Mouse (Mus musculus): ENCODE results near the gene Pard3b. TPM values are rescaled to one million over a fixed set of nuclear protein-coding genes. Genes with fewer than 3 reads are reported as not detected.

Pard3b gene
- polyA plus RNA-seq, 1 experiment from 2014 or later = 19.6 TPM

DNA sequence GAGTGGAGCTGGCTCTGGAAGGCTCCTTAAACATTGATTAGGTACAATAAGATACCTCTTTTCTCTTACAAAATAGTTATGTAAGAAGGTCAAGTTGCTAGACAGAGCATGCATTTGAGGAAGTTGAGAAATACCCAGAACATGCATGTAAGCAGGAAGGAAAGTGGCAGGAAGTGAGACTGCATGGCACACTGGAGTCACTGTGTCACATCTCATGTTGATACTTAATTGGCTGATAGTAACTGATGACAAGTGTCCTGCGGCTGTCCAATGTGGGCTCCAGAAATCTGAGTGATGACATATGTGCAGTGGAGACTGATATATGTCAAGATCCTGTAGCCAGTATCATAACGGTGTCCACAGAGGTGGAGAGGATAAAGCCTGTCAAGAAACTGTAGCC lies 844.4 kb downstream of the Pard3b start:
- ATAC-seq (ENCODE audit: insufficient read depth) = no peak
- no peak overlapping the region for H3K4me3 ChIP-seq (ENCODE audit: low read depth, low read length)
- no peak for TF ChIP-seq CTCF (IDR thresholded peaks at IDR 0.05; ENCODE audit: low read depth)

DNA sequence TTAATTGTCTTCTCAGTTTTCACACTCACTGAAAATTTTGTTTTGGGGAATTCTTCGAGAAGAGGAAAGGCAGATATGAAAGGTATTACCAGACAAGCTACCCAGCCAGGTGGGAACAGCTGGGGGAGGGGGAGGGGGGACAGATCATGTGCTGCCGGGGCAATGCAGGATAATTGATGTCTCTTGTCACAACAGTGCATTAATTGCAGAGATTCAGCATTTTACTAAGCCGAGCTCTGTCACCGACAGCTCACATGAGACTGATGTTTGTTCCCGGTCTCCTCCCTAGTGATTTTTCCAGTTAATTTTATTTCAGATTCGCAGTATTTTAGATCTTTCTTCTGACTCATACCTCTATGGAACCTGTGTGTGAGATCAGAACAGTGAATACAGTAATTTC lies 850.2 kb downstream of the Pard3b start:
- WGBS = 60% methylated on average over 6 of the region's 6 CpGs
- Histone ChIP-seq H3K4me2 (no peak overlapping the region), H3K9me3 (ENCODE audit: low read depth, low read length) (no peaks in the 10 kb centered on the region), H3K27me3 (ENCODE audit: insufficient read depth, low read length) (no peaks in the 10 kb centered on the region), H3K27ac (ENCODE audit: low read depth) (no peak overlapping the region), H3K4me1 (ENCODE audit: insufficient read depth) (no peaks in the 10 kb centered on the region), H3K36me3 (ENCODE audit: insufficient read depth) (no peaks in the 10 kb centered on the region), H3K9ac (no peak overlapping the region), H3K4me3 (ENCODE audit: low read depth, low read length) (no peak overlapping the region)
- no peak for ATAC-seq (ENCODE audit: insufficient read depth)
- no peak for DNase-seq
- TF ChIP-seq CTCF (IDR thresholded peaks at IDR 0.05; ENCODE audit: low read depth) = no peak

More for the DNA sequence above, 844.4 kb downstream of the Pard3b start:
- DNase-seq = no peak
- H3K9ac ChIP-seq = no peak overlapping the region
- no peaks in the 10 kb centered on the region for H3K36me3 ChIP-seq (ENCODE audit: insufficient read depth)
- H3K9me3 ChIP-seq (ENCODE audit: low read depth, low read length) = no peaks in the 10 kb centered on the region
- H3K4me2 ChIP-seq = no peak overlapping the region
- no peak overlapping the region for H3K27ac ChIP-seq (ENCODE audit: low read depth)
- no peaks in the 10 kb centered on the region for H3K27me3 ChIP-seq (ENCODE audit: insufficient read depth, low read length)
- no peaks in the 10 kb centered on the region for H3K4me1 ChIP-seq (ENCODE audit: insufficient read depth)
- 60% methylated on average over 2 of the region's 2 CpGs for WGBS

DNA sequence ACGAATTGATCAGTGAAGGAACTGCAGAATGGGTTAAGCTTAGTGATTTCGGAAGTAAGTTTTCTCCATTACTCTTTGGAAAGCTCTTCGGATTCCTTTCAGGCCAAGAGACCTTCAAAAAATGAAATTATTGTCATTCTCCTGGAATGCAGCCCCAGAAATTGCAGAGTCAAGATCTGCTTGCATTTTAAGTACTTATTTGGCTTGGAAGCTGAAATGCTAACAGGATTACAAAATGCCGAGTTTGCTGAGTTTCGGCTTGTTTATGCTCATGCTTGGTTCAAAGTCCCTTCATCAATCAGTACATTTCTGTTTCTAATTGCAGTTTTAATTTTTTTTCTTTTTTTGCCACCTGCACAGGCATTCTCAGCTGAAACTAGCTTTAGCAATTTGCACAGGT lies 860.5 kb downstream of the Pard3b start:
- TF ChIP-seq CTCF (IDR thresholded peaks at IDR 0.05; ENCODE audit: low read depth) = no peak

DNA sequence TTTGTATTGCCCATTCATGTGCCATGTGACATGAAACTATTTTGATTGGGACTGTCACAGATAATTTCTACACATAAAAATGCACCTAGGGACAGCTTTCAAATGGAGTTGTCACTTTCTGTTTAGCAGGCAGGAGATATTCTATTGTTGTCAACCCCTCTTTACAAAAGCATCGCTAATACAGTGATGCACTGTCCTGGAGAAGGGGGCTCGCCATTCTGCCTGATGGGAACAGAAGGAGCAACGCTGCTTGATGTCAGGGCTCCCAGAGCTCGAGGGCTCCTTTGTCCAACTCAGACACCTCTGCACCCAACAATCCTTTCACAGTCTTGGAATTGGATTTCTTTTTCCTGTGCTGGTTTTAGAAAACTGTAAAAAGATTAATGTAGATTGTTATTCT lies 871.9 kb downstream of the Pard3b start:
- ATAC-seq (ENCODE audit: insufficient read depth) = no peak
- Histone ChIP-seq H3K4me2 (no peak overlapping the region), H3K27ac (ENCODE audit: low read depth) (no peak overlapping the region), H3K4me3 (ENCODE audit: low read depth, low read length) (no peak overlapping the region), H3K4me1 (ENCODE audit: insufficient read depth) (no peaks in the 10 kb centered on the region), H3K27me3 (ENCODE audit: insufficient read depth, low read length) (no peaks in the 10 kb centered on the region), H3K9ac (no peak overlapping the region), H3K9me3 (ENCODE audit: low read depth, low read length) (no peaks in the 10 kb centered on the region), H3K36me3 (ENCODE audit: insufficient read depth) (no peaks in the 10 kb centered on the region)
- DNase-seq = no peak
- no peak for TF ChIP-seq CTCF (IDR thresholded peaks at IDR 0.05; ENCODE audit: low read depth)
- WGBS = 86% methylated on average over 4 of the region's 4 CpGs

More for the DNA sequence above, 860.5 kb downstream of the Pard3b start:
- H3K4me3 ChIP-seq (ENCODE audit: low read depth, low read length) = no peak overlapping the region
- no peaks in the 10 kb centered on the region for H3K4me1 ChIP-seq (ENCODE audit: insufficient read depth)
- WGBS = 66% methylated on average over 5 of the region's 5 CpGs
- H3K27ac ChIP-seq (ENCODE audit: low read depth) = no peak overlapping the region
- H3K9ac ChIP-seq = no peak overlapping the region
- DNase-seq (peak; percentile 34), ATAC-seq (ENCODE audit: insufficient read depth) (no peak)
- no peak overlapping the region for H3K4me2 ChIP-seq
- H3K27me3 ChIP-seq (ENCODE audit: insufficient read depth, low read length) = no peaks in the 10 kb centered on the region
- no peaks in the 10 kb centered on the region for H3K9me3 ChIP-seq (ENCODE audit: low read depth, low read length)
- no peaks in the 10 kb centered on the region for H3K36me3 ChIP-seq (ENCODE audit: insufficient read depth)

DNA sequence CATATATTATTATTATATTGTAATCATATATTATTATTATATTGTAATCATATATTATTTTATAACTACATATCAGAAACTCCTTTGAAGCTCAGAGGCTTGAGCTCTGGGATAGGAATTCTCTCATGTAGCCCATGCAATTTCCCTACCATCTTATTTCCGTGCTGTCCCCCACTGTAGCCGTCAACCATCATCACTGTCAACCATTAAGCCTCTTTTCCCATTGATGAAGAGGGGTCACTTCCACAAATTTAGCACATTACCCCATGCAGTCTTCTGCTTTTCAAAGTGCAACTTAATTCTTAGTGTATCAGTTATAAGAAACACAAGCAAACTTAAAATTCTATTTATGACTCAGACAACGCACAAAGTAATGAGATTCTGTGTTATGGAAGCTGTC lies 873.1 kb downstream of the Pard3b start:
- ATAC-seq (ENCODE audit: insufficient read depth) = no peak
- DNase-seq = no peak
- Histone ChIP-seq H3K9ac (no peak overlapping the region), H3K27ac (ENCODE audit: low read depth) (no peak overlapping the region), H3K4me2 (no peak overlapping the region), H3K27me3 (ENCODE audit: insufficient read depth, low read length) (no peaks in the 10 kb centered on the region), H3K9me3 (ENCODE audit: low read depth, low read length) (no peaks in the 10 kb centered on the region), H3K4me1 (ENCODE audit: insufficient read depth) (no peaks in the 10 kb centered on the region), H3K36me3 (ENCODE audit: insufficient read depth) (no peaks in the 10 kb centered on the region), H3K4me3 (ENCODE audit: low read depth, low read length) (no peak overlapping the region)
- WGBS = 85% methylated on average over 3 of the region's 3 CpGs
- TF ChIP-seq CTCF (IDR thresholded peaks at IDR 0.05; ENCODE audit: low read depth) = no peak

DNA sequence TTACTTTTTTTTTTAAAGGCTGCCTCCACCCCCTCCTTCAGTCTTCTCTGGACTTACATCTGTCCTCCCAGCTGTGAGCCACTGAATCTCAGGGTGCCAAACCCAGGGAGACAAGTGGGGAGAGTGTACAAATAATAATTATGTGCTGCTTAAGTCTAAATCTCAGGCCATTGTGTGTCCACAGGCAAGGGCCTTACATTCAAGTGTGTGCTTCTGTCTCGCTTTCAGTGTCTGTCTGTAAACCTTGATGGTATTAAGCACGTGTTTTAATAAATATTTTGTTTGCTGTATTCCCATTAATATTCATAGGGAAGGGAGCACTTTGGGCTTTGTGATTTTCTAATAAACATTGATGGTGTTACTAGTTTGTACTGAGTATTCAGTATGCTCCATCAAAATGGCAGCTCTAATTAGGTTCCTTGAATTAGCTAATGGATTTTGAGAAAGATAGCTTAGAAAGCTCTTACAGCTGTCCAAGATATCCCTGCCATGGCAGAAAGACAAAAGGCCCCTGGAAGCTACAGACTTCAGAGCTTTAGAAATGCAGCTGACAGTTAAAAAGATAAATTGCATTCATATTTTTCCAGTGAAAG lies 880.1 kb downstream of the Pard3b start:
- Histone ChIP-seq H3K27me3 (ENCODE audit: insufficient read depth, low read length) (no peaks in the 10 kb centered on the region), H3K4me3 (ENCODE audit: low read depth, low read length) (no peak overlapping the region), H3K9me3 (ENCODE audit: low read depth, low read length) (no peaks in the 10 kb centered on the region), H3K36me3 (ENCODE audit: insufficient read depth) (no peaks in the 10 kb centered on the region), H3K4me2 (no peak overlapping the region), H3K9ac (no peak overlapping the region), H3K4me1 (ENCODE audit: insufficient read depth) (no peaks in the 10 kb centered on the region), H3K27ac (ENCODE audit: low read depth) (no peak overlapping the region)
- no peak for DNase-seq
- ATAC-seq (ENCODE audit: insufficient read depth) = no peak
- 73% methylated on average over 2 of the region's 2 CpGs for WGBS
- TF ChIP-seq CTCF (IDR thresholded peaks at IDR 0.05; ENCODE audit: low read depth) = no peak

DNA sequence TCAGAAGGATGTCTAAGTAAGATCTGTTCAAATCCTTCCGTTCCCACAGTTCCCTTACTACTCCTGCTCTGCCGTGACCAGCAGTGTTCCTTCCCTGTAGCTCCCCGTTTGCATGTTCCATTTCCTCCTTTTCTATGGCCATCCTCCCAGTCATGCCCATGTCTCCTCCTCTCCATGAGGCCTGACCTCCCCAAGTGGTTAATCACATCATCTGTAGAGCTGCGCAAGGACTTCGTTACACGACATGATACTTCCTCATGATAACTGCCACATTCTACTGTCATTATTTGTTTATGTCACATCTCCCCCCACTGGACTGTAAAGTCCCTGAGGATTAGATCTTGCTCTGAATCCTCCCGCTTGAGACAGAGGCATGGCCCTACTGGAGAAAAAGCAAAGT lies 882.7 kb downstream of the Pard3b start:
- Histone ChIP-seq H3K27ac (ENCODE audit: low read depth) (no peak overlapping the region), H3K4me2 (no peak overlapping the region), H3K36me3 (ENCODE audit: insufficient read depth) (no peaks in the 10 kb centered on the region), H3K27me3 (ENCODE audit: insufficient read depth, low read length) (no peaks in the 10 kb centered on the region), H3K4me1 (ENCODE audit: insufficient read depth) (no peaks in the 10 kb centered on the region), H3K4me3 (ENCODE audit: low read depth, low read length) (no peak overlapping the region), H3K9ac (no peak overlapping the region), H3K9me3 (ENCODE audit: low read depth, low read length) (no peaks in the 10 kb centered on the region)
- DNase-seq = peak; percentile 27
- WGBS = 72% methylated on average over 7 of the region's 7 CpGs
- no peak for ATAC-seq (ENCODE audit: insufficient read depth)
- 0 out of 2 replicates have a peak, but pooled peaks have one; percentile 22 for TF ChIP-seq CTCF (IDR thresholded peaks at IDR 0.05; ENCODE audit: low read depth)

All from lung, embryonic 14.5 days (tissue).